Mouse (Mus musculus) heart, embryonic 10.5 days (tissue): ENCODE results near the gene 4933425L06Rik. TPM values are rescaled to one million over a fixed set of nuclear protein-coding genes. Genes with fewer than 3 reads are reported as not detected.

Source experiments
- DNase-seq: peaks from one replicate; pipeline ENCODE4 v3.0.0-alpha.2; 2017; ENCODE audit warnings: low spot score
- H3K27ac ChIP-seq: fragments of 300-500 bp; sonication (generic); 2 replicates; pipeline ENCODE4 v1.5.1; 2016; ENCODE audit warnings: mild to moderate bottlenecking
- H3K27me3 ChIP-seq: fragments of 300-500 bp; sonication (generic); 2 replicates; pipeline ENCODE4 v1.6.1; 2016; ENCODE audit warnings: mild to moderate bottlenecking; ENCODE audit not compliant: poor library complexity, insufficient read depth, severe bottlenecking
- H3K36me3 ChIP-seq: fragments of 300-500 bp; sonication (generic); 2 replicates; pipeline ENCODE4 v1.6.1; 2016; ENCODE audit warnings: mild to moderate bottlenecking, moderate library complexity
- H3K4me1 ChIP-seq: fragments of 300-500 bp; sonication (generic); 2 replicates; pipeline ENCODE4 v1.6.1; 2016; ENCODE audit warnings: mild to moderate bottlenecking
- H3K4me3 ChIP-seq: fragments of 300-500 bp; sonication (generic); 2 replicates; pipeline ENCODE4 v1.5.1; 2016; ENCODE audit warnings: mild to moderate bottlenecking, moderate library complexity
- H3K9me3 ChIP-seq: fragments of 300-500 bp; sonication (generic); 2 replicates; pipeline ENCODE4 v1.6.1; 2016; ENCODE audit warnings: mild to moderate bottlenecking, moderate library complexity
- WGBS: fragments of 180-500 bp; shearing (Covaris S2); methylation state at CpG from one replicate; pipeline ENCODE4 v1.1.7; 2016; 5-methylcytosine and 5-hydroxymethylcytosine counted together
- polyA plus RNA-seq: library from polyadenylated mRNA; unstranded; fragments of >200 nt; fragmentation: Nextera tagmentation; extraction: Ambion mirVana; gene quantifications from 2 replicates; pipeline ENCODE4 v1.2.1, GENCODE M21; 2016

The 4933425L06Rik gene
- polyA plus RNA-seq, 1 experiment from 2014 or later = not detected

- H3K4me3 ChIP-seq = no peak overlapping the region
- H3K9me3 ChIP-seq = no peaks in the 10 kb centered on the region
- no peaks in the 10 kb centered on the region for H3K27me3 ChIP-seq
- 60% methylated on average over 7 of the region's 7 CpGs for WGBS
- H3K27ac ChIP-seq = no peak overlapping the region
- H3K4me1 ChIP-seq = no peaks in the 10 kb centered on the region
- H3K36me3 ChIP-seq = no peaks in the 10 kb centered on the region
- no peak for DNase-seq
These were observed 14.8 kb upstream of the 4933425L06Rik start for GRCm38 (mm10) chr13:105066890-105067845.

- no peak overlapping the region for H3K27ac ChIP-seq
- no peaks in the 10 kb centered on the region for H3K36me3 ChIP-seq
- no peaks in the 10 kb centered on the region for H3K27me3 ChIP-seq
- H3K4me3 ChIP-seq = no peak overlapping the region
- no peaks in the 10 kb centered on the region for H3K4me1 ChIP-seq
- 84% methylated on average over 3 of the region's 3 CpGs for WGBS
- no peak for DNase-seq
- no peaks in the 10 kb centered on the region for H3K9me3 ChIP-seq
These were observed 7.4 kb downstream of the 4933425L06Rik start for GRCm38 (mm10) chr13:105089276-105089675.

- no peaks in the 10 kb centered on the region for H3K36me3 ChIP-seq
- 79% methylated on average over 2 of the region's 2 CpGs for WGBS
- no peak overlapping the region for H3K4me3 ChIP-seq
- no peak overlapping the region for H3K27ac ChIP-seq
- no peaks in the 10 kb centered on the region for H3K27me3 ChIP-seq
- DNase-seq = no peak
- no peaks in the 10 kb centered on the region for H3K9me3 ChIP-seq
- H3K4me1 ChIP-seq = no peaks in the 10 kb centered on the region
These were observed 14.4 kb downstream of the 4933425L06Rik start for GRCm38 (mm10) chr13:105096316-105096715.

GRCm38 (mm10) chr13:105100705-105101104, 18.8 kb downstream of the 4933425L06Rik start:
- Histone ChIP-seq H3K9me3 (no peaks in the 10 kb centered on the region), H3K27me3 (no peaks in the 10 kb centered on the region), H3K4me1 (no peaks in the 10 kb centered on the region), H3K4me3 (no peak overlapping the region), H3K27ac (no peak overlapping the region), H3K36me3 (no peaks in the 10 kb centered on the region)
- DNase-seq = no peak
- WGBS = 72% methylated on average over 4 of the region's 4 CpGs

GRCm38 (mm10) chr13:105104385-105104784, 22.5 kb downstream of the 4933425L06Rik start:
- Histone ChIP-seq H3K9me3 (no peaks in the 10 kb centered on the region), H3K27ac (no peak overlapping the region), H3K36me3 (no peaks in the 10 kb centered on the region), H3K4me1 (no peaks in the 10 kb centered on the region), H3K4me3 (no peak overlapping the region), H3K27me3 (no peaks in the 10 kb centered on the region)
- WGBS = 72% methylated on average over 2 of the region's 2 CpGs
- no peak for DNase-seq

GRCm38 (mm10) chr13:105111599-105111998, 29.7 kb downstream of the 4933425L06Rik start:
- no peaks in the 10 kb centered on the region for H3K9me3 ChIP-seq
- no peaks in the 10 kb centered on the region for H3K27me3 ChIP-seq
- no peak overlapping the region for H3K27ac ChIP-seq
- no peaks in the 10 kb centered on the region for H3K4me1 ChIP-seq
- no peak overlapping the region for H3K4me3 ChIP-seq
- DNase-seq = no peak
- H3K36me3 ChIP-seq = no peaks in the 10 kb centered on the region
- 83% methylated on average over 6 of the region's 6 CpGs for WGBS

- H3K4me1 ChIP-seq = no peaks in the 10 kb centered on the region
- no peaks in the 10 kb centered on the region for H3K36me3 ChIP-seq
- H3K27me3 ChIP-seq = no peaks in the 10 kb centered on the region
- no peak overlapping the region for H3K27ac ChIP-seq
- H3K9me3 ChIP-seq = no peaks in the 10 kb centered on the region
- no peak overlapping the region for H3K4me3 ChIP-seq
- no peak for DNase-seq
These were observed 39.7 kb downstream of the 4933425L06Rik start for GRCm38 (mm10) chr13:105121617-105122016.

- no peak for DNase-seq
- no peaks in the 10 kb centered on the region for H3K27me3 ChIP-seq
- H3K36me3 ChIP-seq = no peaks in the 10 kb centered on the region
- H3K4me1 ChIP-seq = no peaks in the 10 kb centered on the region
- H3K27ac ChIP-seq = no peak overlapping the region
- no peak overlapping the region for H3K4me3 ChIP-seq
- 81% methylated on average over 3 of the region's 3 CpGs for WGBS
- H3K9me3 ChIP-seq = no peaks in the 10 kb centered on the region
These were observed 40.2 kb downstream of the 4933425L06Rik start for GRCm38 (mm10) chr13:105122092-105122491.

- H3K36me3 ChIP-seq = no peaks in the 10 kb centered on the region
- no peaks in the 10 kb centered on the region for H3K27me3 ChIP-seq
- no peak overlapping the region for H3K27ac ChIP-seq
- H3K4me3 ChIP-seq = no peak overlapping the region
- WGBS = 80% methylated on average over 6 of the region's 6 CpGs
- DNase-seq = no peak
- peaks cover 9% of the 10 kb centered on the region for H3K4me1 ChIP-seq
- H3K9me3 ChIP-seq = no peaks in the 10 kb centered on the region
These were observed 48.2 kb downstream of the 4933425L06Rik start for GRCm38 (mm10) chr13:105130080-105130479.

- Histone ChIP-seq H3K9me3 (no peaks in the 10 kb centered on the region), H3K4me3 (no peak overlapping the region), H3K27me3 (no peaks in the 10 kb centered on the region), H3K27ac (no peak overlapping the region), H3K4me1 (peaks cover 9% of the 10 kb centered on the region), H3K36me3 (no peaks in the 10 kb centered on the region)
- DNase-seq = no peak
- WGBS = 76% methylated on average over 6 of the region's 6 CpGs
These were observed 50.4 kb downstream of the 4933425L06Rik start for GRCm38 (mm10) chr13:105132370-105132769.

- no peak overlapping the region for H3K27ac ChIP-seq
- no peaks in the 10 kb centered on the region for H3K9me3 ChIP-seq
- no peak for DNase-seq
- 44% methylated on average over 2 of the region's 2 CpGs for WGBS
- no peak overlapping the region for H3K4me3 ChIP-seq
- no peaks in the 10 kb centered on the region for H3K36me3 ChIP-seq
- no peaks in the 10 kb centered on the region for H3K27me3 ChIP-seq
- H3K4me1 ChIP-seq = peaks cover 9% of the 10 kb centered on the region
These were observed 50.9 kb downstream of the 4933425L06Rik start for GRCm38 (mm10) chr13:105132776-105133175.

GRCm38 (mm10) chr13:105134397-105134796, 52.5 kb downstream of the 4933425L06Rik start:
- Histone ChIP-seq H3K27ac (no peak overlapping the region), H3K9me3 (no peaks in the 10 kb centered on the region), H3K36me3 (no peaks in the 10 kb centered on the region), H3K27me3 (no peaks in the 10 kb centered on the region), H3K4me1 (peaks cover 9% of the 10 kb centered on the region), H3K4me3 (no peak overlapping the region)
- 19% methylated on average over 5 of the region's 5 CpGs for WGBS
- DNase-seq = no peak

GRCm38 (mm10) chr13:105139881-105140280, 58.0 kb downstream of the 4933425L06Rik start:
- 52% methylated on average over 4 of the region's 4 CpGs for WGBS
- H3K27ac ChIP-seq = no peak overlapping the region
- DNase-seq = no peak

More at GRCm38 (mm10) chr13:105139881-105140280, 58.0 kb downstream of the 4933425L06Rik start:
- Histone ChIP-seq H3K4me1 (peaks cover under 1% of the 10 kb centered on the region; the same call in 1 of the 2 replicates), H3K36me3 (no peaks in the 10 kb centered on the region), H3K9me3 (no peaks in the 10 kb centered on the region), H3K4me3 (no peak overlapping the region), H3K27me3 (no peaks in the 10 kb centered on the region)
